Mouse (Mus musculus) heart, embryonic 11.5 days (tissue): ENCODE measurements around the gene Olfr1294. TPM values are rescaled to one million over a fixed set of nuclear protein-coding genes. Genes with fewer than 3 reads are reported as not detected.

Source experiments
- ATAC-seq: fragments of 200-750 bp; cut with Nextera tagmentation; replicated peaks from 2 replicates; pipeline ENCODE4 v1.8.0; 2017; ENCODE audit warnings: moderate library complexity; ENCODE audit not compliant: insufficient number of reproducible peaks, low FRiP score, low TSS enrichment
- H3K27ac ChIP-seq: fragments of 300-500 bp; sonication (generic); 2 replicates; pipeline ENCODE4 v1.5.1; 2014; ENCODE audit warnings: mild to moderate bottlenecking, low read depth, low read length
- H3K27me3 ChIP-seq: fragments of 300-500 bp; sonication (generic); 2 replicates; pipeline ENCODE4 v1.6.1; 2014; ENCODE audit warnings: mild to moderate bottlenecking, low read length, mixed read lengths; ENCODE audit not compliant: control insufficient read depth, insufficient read depth
- H3K36me3 ChIP-seq: fragments of 300-500 bp; sonication (generic); 2 replicates; pipeline ENCODE4 v1.6.1; 2014; ENCODE audit warnings: mild to moderate bottlenecking, low read length, moderate library complexity, mixed read lengths; ENCODE audit not compliant: control insufficient read depth, insufficient read depth
- H3K4me1 ChIP-seq: fragments of 300-500 bp; sonication (generic); 2 replicates; pipeline ENCODE4 v1.6.1; 2014; ENCODE audit warnings: low read length; ENCODE audit not compliant: control insufficient read depth, insufficient read depth
- H3K4me2 ChIP-seq: fragments of 300-500 bp; sonication (generic); 2 replicates; pipeline ENCODE4 v1.6.1; 2014; ENCODE audit warnings: mild to moderate bottlenecking, moderate library complexity
- H3K4me3 ChIP-seq: fragments of 300-500 bp; sonication (generic); 2 replicates; pipeline ENCODE4 v1.5.1; 2014; ENCODE audit warnings: low read depth, low read length
- H3K9ac ChIP-seq: fragments of 300-500 bp; sonication (generic); 2 replicates; pipeline ENCODE4 v1.6.1; 2014; ENCODE audit warnings: mild to moderate bottlenecking, low read depth, low read length, moderate library complexity
- H3K9me3 ChIP-seq: fragments of 300-500 bp; sonication (generic); replicated peaks from 2 replicates; pipeline ENCODE4 v1.6.1; 2016; ENCODE audit warnings: low read length; ENCODE audit not compliant: control insufficient read depth
- WGBS: fragments of 180-500 bp; shearing (Covaris S2); extraction: QIAGEN DNeasy Blood & Tissue Kit; methylation state at CpG from one replicate; pipeline ENCODE4 v1.1.7; 2014; ENCODE audit not compliant: insufficient replicate concordance; 5-methylcytosine and 5-hydroxymethylcytosine counted together
- polyA plus RNA-seq: library from polyadenylated mRNA; unstranded; fragments of >200 nt; fragmentation: Nextera tagmentation; extraction: Ambion mirVana; gene quantifications from 2 replicates; pipeline ENCODE4 v1.2.1, GENCODE M21; 2014

The Olfr1294 gene
- polyA plus RNA-seq: not detected in 2 replicates

DNA sequence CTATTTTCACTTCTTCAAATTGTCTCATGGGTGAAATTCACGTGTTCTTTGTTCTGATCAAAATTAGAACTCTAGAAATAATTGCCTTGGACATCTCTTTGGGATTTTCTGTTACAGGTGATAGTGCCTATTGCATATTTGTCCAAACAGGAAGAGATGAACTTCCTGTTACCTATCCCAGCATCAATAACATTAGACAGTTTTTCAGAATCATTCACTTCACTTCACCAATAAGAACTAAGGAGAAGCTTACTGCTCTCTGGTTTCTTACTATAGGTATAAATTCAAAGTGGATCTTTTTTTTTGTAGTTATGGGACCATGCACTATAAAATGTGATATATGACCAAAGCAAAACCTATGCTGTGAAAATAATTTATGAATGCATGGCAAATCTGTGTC, at the start of gene Olfr1294:
Gene Olfr1294 (minus strand): TSS at position 101 of the 400 bp plus-strand sequence.
- no peaks in the 10 kb centered on the region for H3K4me1 ChIP-seq
- no peaks in the 10 kb centered on the region for H3K36me3 ChIP-seq
- no peak for ATAC-seq
- H3K9ac ChIP-seq: no peak within 1 kb of the TSS
- no peak within 1 kb of the TSS for H3K27ac ChIP-seq
- H3K4me2 ChIP-seq: no peak within 1 kb of the TSS
- H3K27me3 ChIP-seq: no peaks in the 10 kb centered on the region
- no peak within 1 kb of the TSS for H3K4me3 ChIP-seq
- no peaks in the 10 kb centered on the region for H3K9me3 ChIP-seq
- WGBS: 45% methylated on average over 1 of the region's 1 CpGs

DNA sequence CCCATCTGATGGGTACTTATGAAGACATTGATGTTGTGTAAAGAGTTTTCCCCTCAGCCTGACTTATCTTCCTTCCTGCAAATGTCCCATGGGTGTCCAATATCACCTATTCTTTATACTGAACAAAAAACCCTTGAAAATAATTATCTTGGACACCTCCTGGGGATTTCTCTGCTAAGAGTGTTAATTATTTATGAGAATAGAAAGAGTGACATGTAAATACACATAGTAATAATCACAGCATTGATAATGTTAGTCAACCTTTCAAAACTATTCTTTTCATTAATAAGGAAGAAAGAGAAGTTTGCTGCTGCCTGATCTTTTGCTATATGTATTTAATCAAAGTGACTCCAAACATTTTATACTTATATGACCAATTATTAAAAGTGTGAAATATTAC, 29.5 kb upstream of the Olfr1294 start, which contains the start of gene Olfr1295:
Gene Olfr1295 (minus strand): TSS at position 101 of the 400 bp plus-strand sequence.
- H3K9me3 ChIP-seq: no peaks in the 10 kb centered on the region
- H3K4me1 ChIP-seq: no peaks in the 10 kb centered on the region
- no peak within 1 kb of the TSS for H3K4me3 ChIP-seq
- no peaks in the 10 kb centered on the region for H3K27me3 ChIP-seq
- H3K27ac ChIP-seq: no peak within 1 kb of the TSS
- no peak within 1 kb of the TSS for H3K9ac ChIP-seq
- no peak within 1 kb of the TSS for H3K4me2 ChIP-seq
- H3K36me3 ChIP-seq: no peaks in the 10 kb centered on the region
- no peak for ATAC-seq

DNA sequence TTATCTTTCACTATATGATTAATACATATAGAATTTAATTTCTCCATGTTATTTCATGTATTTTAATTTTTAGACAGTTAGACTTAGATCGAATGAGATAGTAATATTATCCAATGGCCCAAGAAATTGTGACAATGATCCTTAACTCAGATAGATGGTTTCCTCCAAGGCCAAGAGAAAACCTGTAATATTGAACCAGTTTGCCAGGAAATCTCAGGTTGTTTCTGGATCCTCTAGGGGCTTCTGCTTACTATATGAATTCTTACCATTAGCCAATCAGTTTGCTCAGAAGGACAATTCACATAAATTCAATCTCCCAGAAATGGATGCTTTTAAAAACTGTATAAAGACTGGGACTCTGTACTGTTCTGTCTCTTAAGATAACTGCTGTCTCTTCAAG, 15.2 kb downstream of the Olfr1294 start, which contains the start of gene Olfr1293-ps:
Gene Olfr1293-ps (plus strand): TSS at position 301 of the 400 bp plus-strand sequence.
- no peaks in the 10 kb centered on the region for H3K9me3 ChIP-seq
- no peak within 1 kb of the TSS for H3K9ac ChIP-seq
- WGBS: 84% methylated on average over 1 of the region's 1 CpGs
- no peak within 1 kb of the TSS for H3K27ac ChIP-seq
- H3K4me1 ChIP-seq: no peaks in the 10 kb centered on the region
- no peaks in the 10 kb centered on the region for H3K36me3 ChIP-seq
- H3K4me2 ChIP-seq: no peak within 1 kb of the TSS
- no peak for ATAC-seq
- no peak within 1 kb of the TSS for H3K4me3 ChIP-seq
- no peaks in the 10 kb centered on the region for H3K27me3 ChIP-seq

DNA sequence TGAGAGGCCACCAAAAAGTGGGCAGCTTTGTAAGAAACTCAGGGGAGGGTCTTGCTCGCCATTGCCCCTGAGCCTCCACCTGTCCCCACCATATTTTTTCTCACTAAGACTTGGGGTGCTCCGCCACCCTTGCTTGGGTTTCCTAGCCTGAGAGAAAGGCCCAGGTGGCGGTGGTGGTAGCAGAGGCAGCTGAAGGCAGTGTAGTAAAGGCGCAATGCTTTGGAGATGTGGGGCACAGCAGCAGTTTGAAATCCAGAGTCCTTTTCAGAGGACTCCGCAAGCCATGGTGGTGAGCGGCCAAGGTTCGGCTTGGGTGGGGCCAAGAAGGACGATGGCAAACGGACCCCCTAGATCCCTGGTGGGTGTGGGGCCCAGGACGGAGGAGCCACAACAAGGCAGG, 22.6 kb downstream of the Olfr1294 start:
- Histone ChIP-seq H3K27me3 (no peaks in the 10 kb centered on the region), H3K36me3 (no peaks in the 10 kb centered on the region), H3K27ac (no peak overlapping the region), H3K4me1 (no peaks in the 10 kb centered on the region), H3K4me3 (no peak overlapping the region), H3K9ac (no peak overlapping the region), H3K9me3 (peaks cover 3% of the 10 kb centered on the region; the same call in 1 of the 2 replicates), H3K4me2 (no peak overlapping the region)
- ATAC-seq: no peak
- WGBS: 83% methylated on average over 10 of the region's 10 CpGs

DNA sequence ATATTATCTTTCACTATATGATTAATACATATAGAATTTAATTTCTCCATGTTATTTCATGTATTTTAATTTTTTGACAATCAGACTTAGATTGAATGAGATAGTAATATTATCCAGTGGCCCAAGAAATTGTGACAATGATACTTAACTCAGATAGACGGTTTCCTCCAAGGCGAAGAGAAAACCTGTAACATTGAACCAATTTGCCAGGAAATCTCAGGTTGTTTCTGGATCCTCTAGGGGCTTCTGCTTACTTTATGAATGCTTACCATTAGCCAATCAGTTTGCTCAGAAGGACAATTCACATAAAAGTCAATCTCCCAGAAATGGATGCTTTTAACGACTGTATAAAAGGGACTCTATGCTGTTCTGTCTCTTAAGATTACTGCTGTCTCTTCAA, 43.2 kb downstream of the Olfr1294 start, which contains the start of gene Olfr1291-ps1:
Gene Olfr1291-ps1 (plus strand): TSS at position 301 of the 400 bp plus-strand sequence.
- no peak within 1 kb of the TSS for H3K27ac ChIP-seq
- H3K27me3 ChIP-seq: no peaks in the 10 kb centered on the region
- no peaks in the 10 kb centered on the region for H3K4me1 ChIP-seq
- H3K4me3 ChIP-seq: no peak within 1 kb of the TSS
- WGBS: 89% methylated on average over 3 of the region's 3 CpGs
- no peak for ATAC-seq
- H3K36me3 ChIP-seq: no peaks in the 10 kb centered on the region
- no peak within 1 kb of the TSS for H3K9ac ChIP-seq
- H3K4me2 ChIP-seq: no peak within 1 kb of the TSS
- H3K9me3 ChIP-seq: no peaks in the 10 kb centered on the region

DNA sequence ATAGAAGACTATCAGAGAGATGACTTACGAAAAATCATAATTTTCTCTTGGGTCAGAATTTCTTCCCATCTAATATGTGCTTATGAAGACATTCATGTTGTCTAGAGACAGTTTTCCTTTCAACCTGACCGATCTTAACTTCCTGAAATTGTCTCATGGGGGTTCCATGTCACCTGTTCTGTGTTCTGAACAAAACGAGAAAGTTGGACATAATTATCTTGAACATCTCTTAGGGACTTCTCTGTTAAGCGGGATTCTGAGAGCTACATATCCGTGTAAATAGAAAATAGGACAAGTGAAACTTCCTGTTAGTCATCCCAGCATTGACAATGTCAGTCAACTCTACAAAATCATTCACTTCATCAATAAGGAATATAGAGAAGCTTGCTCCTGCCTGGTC, 46.4 kb downstream of the Olfr1294 start, which contains the start of gene Olfr1290:
Gene Olfr1290 (minus strand): TSS at position 101 of the 400 bp plus-strand sequence.
- Histone ChIP-seq H3K27me3 (no peaks in the 10 kb centered on the region), H3K9me3 (no peaks in the 10 kb centered on the region), H3K27ac (no peak within 1 kb of the TSS), H3K4me2 (no peak within 1 kb of the TSS), H3K4me1 (no peaks in the 10 kb centered on the region), H3K36me3 (no peaks in the 10 kb centered on the region), H3K9ac (no peak within 1 kb of the TSS), H3K4me3 (no peak within 1 kb of the TSS)
- 70% methylated on average over 5 of the region's 5 CpGs for WGBS
- ATAC-seq: no peak

Other genes with a start within 250 kb of the Olfr1294 start
- not detected in 2 replicates for gene Olfr1279, start 239.7 kb downstream of the Olfr1294 start, polyA plus RNA-seq
- gene Olfr1280, start 226.3 kb downstream of the Olfr1294 start, polyA plus RNA-seq: not detected in 2 replicates
- gene Olfr1281, start 213.8 kb downstream of the Olfr1294 start, polyA plus RNA-seq: not detected in 2 replicates
- not detected in 2 replicates for gene Olfr1282, start 204.2 kb downstream of the Olfr1294 start, polyA plus RNA-seq
- gene Olfr1283, start 173.5 kb downstream of the Olfr1294 start, polyA plus RNA-seq: not detected in 2 replicates
- gene Olfr1284, start 164.8 kb downstream of the Olfr1294 start, polyA plus RNA-seq: not detected in 2 replicates
- not detected in 2 replicates for gene Olfr1286, start 117.2 kb downstream of the Olfr1294 start, polyA plus RNA-seq
- gene Olfr1287, start 91.1 kb downstream of the Olfr1294 start, polyA plus RNA-seq: not detected in 2 replicates
- gene Olfr1288, start 66.2 kb downstream of the Olfr1294 start, polyA plus RNA-seq: not detected in 2 replicates
- gene Olfr1289, start 59.5 kb downstream of the Olfr1294 start, polyA plus RNA-seq: not detected in 2 replicates
- gene Olfr1290, start 46.5 kb downstream of the Olfr1294 start, polyA plus RNA-seq: 0.28 TPM in 1 of 2 replicates, not detected in the other
- 0.04 and 0.13 TPM in 2 replicates for gene Olfr1291-ps1, start 43.1 kb downstream of the Olfr1294 start, polyA plus RNA-seq
- gene Olfr1293-ps, start 15.1 kb downstream of the Olfr1294 start, polyA plus RNA-seq: not detected in 2 replicates
- not detected in 2 replicates for gene Olfr1295, start 29.4 kb upstream of the Olfr1294 start, polyA plus RNA-seq
- gene Olfr1297, start 86.2 kb upstream of the Olfr1294 start, polyA plus RNA-seq: not detected in 2 replicates
- gene Olfr1298, start 108.9 kb upstream of the Olfr1294 start, polyA plus RNA-seq: not detected in 2 replicates
- gene Olfr1299, start 121.1 kb upstream of the Olfr1294 start, polyA plus RNA-seq: not detected in 2 replicates
- gene Olfr1301, start 210.7 kb upstream of the Olfr1294 start, polyA plus RNA-seq: not detected in 2 replicates
- not detected in 2 replicates for gene Olfr1302, start 237.1 kb upstream of the Olfr1294 start, polyA plus RNA-seq